Mouse (Mus musculus): ENCODE results near the gene Klk4. TPM values are rescaled to one million over a fixed set of nuclear protein-coding genes. Genes with fewer than 3 reads are reported as not detected.

Klk4 gene
- total and polyA plus RNA-seq, 2 experiments from 2014 or later, result 0.71 to 1.1 TPM

GRCm38 (mm10) chr7:43928521-43928920, 47.6 kb downstream of the Klk4 start:
- WGBS, result 50% methylated on average over 4 of the region's 4 CpGs
- H3K36me3 ChIP-seq (ENCODE audit: insufficient read depth), result no peaks in the 10 kb centered on the region
- no peak for ATAC-seq

GRCm38 (mm10) chr7:43932337-43932736, 51.4 kb downstream of the Klk4 start:
- no peak for TF ChIP-seq CTCF (IDR thresholded peaks at IDR 0.05; ENCODE audit: low read depth)
- no peaks in the 10 kb centered on the region for H3K36me3 ChIP-seq (ENCODE audit: insufficient read depth)
- no peaks in the 10 kb centered on the region for H3K9me3 ChIP-seq (ENCODE audit: low read length)
- no peak overlapping the region for H3K27ac ChIP-seq (ENCODE audit: low read depth, low read length)
- H3K4me2 ChIP-seq (ENCODE audit: low read depth), result no peak overlapping the region
- DNase-seq (no peak), ATAC-seq (no peak)
- 71% methylated on average over 4 of the region's 4 CpGs for WGBS
- H3K4me3 ChIP-seq (ENCODE audit: low read depth, low read length), result no peak overlapping the region
- no peak overlapping the region for H3K9ac ChIP-seq
- H3K4me1 ChIP-seq (ENCODE audit: insufficient read depth), result no peaks in the 10 kb centered on the region
- H3K27me3 ChIP-seq (ENCODE audit: insufficient read depth, low read length), result no peaks in the 10 kb centered on the region

More at GRCm38 (mm10) chr7:43928521-43928920, 47.6 kb downstream of the Klk4 start:
- Histone ChIP-seq H3K9me3 (ENCODE audit: low read length) (no peaks in the 10 kb centered on the region), H3K9ac (no peak overlapping the region), H3K4me3 (ENCODE audit: low read depth, low read length) (no peak overlapping the region), H3K27me3 (ENCODE audit: insufficient read depth, low read length) (no peaks in the 10 kb centered on the region), H3K27ac (ENCODE audit: low read depth, low read length) (no peak overlapping the region), H3K4me1 (ENCODE audit: insufficient read depth) (no peaks in the 10 kb centered on the region), H3K4me2 (ENCODE audit: low read depth) (no peak overlapping the region)
- TF ChIP-seq CTCF (IDR thresholded peaks at IDR 0.05; ENCODE audit: low read depth), result peak; percentile 33
- DNase-seq, result no peak

DNA sequence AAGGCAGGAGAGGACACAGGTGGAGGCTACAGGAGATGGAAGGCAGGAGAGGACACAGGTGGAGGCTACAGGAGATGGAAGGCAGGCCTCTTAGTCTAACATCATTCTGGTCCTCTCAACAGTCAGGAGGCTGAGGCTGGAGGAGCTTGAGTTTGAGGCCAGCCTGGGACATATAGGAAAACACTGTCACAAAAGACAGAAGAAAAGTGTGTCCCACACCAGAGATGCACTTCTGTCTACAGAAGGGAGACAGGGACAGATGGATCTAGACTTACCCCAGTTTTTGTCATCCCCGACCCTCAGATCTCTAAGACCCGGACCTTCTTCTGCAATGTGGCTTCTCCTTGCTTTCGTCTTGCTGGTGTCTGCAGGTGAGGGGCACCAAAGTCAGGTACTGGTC, 52.5 kb downstream of the Klk4 start, which contains the start of gene Klk15:
Klk15 (plus strand) TSS at position 301 of the 400 bp plus-strand sequence.
- 92% methylated on average over 3 of the region's 3 CpGs for WGBS
- no peak for ATAC-seq
- H3K27ac ChIP-seq (ENCODE audit: low read depth, low read length), result no peak within 1 kb of the TSS

DNA sequence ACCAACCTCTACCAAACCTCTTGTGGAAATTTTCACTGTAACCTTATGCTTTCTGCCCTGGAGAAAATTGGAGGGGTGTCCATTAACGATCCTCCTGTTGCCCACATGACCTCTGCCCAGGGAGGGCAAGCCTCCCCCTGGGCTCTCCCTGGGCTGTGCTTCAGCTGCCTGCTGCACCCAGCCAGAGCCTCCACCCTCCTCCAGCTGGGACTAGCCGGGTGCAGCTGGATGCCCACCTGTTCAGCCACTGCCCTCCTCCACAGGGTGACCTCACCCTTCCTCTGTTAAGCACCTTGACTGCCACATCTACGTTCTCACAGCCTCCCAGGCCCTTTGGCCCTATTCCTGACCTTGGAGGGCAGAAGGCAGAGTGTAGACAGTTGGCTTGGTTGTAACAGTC, 53.8 kb downstream of the Klk4 start:
- Histone ChIP-seq H3K27me3 (ENCODE audit: insufficient read depth, low read length) (no peaks in the 10 kb centered on the region), H3K27ac (ENCODE audit: low read depth, low read length) (no peak overlapping the region), H3K9ac (no peak overlapping the region), H3K4me1 (ENCODE audit: insufficient read depth) (no peaks in the 10 kb centered on the region), H3K4me2 (ENCODE audit: low read depth) (no peak overlapping the region), H3K36me3 (ENCODE audit: insufficient read depth) (no peaks in the 10 kb centered on the region), H3K4me3 (ENCODE audit: low read depth, low read length) (no peak overlapping the region), H3K9me3 (ENCODE audit: low read length) (no peaks in the 10 kb centered on the region)
- no peak for TF ChIP-seq CTCF (IDR thresholded peaks at IDR 0.05; ENCODE audit: low read depth)
- 69% methylated on average over 3 of the region's 3 CpGs for WGBS
- ATAC-seq (no peak), DNase-seq (no peak)

More for the DNA sequence above, 52.5 kb downstream of the Klk4 start, which contains the start of gene Klk15:
- no peaks in the 10 kb centered on the region for H3K4me1 ChIP-seq (ENCODE audit: insufficient read depth)
- no peak within 1 kb of the TSS for H3K4me3 ChIP-seq (ENCODE audit: low read depth, low read length)
- H3K4me2 ChIP-seq (ENCODE audit: low read depth), result no peak within 1 kb of the TSS
- no peak within 1 kb of the TSS for H3K9ac ChIP-seq
- DNase-seq, result no peak
- H3K9me3 ChIP-seq (ENCODE audit: low read length), result no peaks in the 10 kb centered on the region
- TF ChIP-seq CTCF (IDR thresholded peaks at IDR 0.05; ENCODE audit: low read depth), result no peak
- no peaks in the 10 kb centered on the region for H3K27me3 ChIP-seq (ENCODE audit: insufficient read depth, low read length)
- H3K36me3 ChIP-seq (ENCODE audit: insufficient read depth), result no peaks in the 10 kb centered on the region

Other genes starting within 250 kb of the Klk4 start
- 0.15 TPM in 1 of 2 replicates, not detected in the other for gene Ceacam18, start 246.5 kb upstream of the Klk4 start, total RNA-seq (2014; rRNA removed)
- gene Ceacam18, start 246.5 kb upstream of the Klk4 start, polyA plus RNA-seq (2015; fragmentation: Nextera tagmentation; extraction: Ambion mirVana), result not detected in 2 replicates
- 1.2 TPM in 1 of 2 replicates, not detected in the other for gene Siglece, start 221.0 kb upstream of the Klk4 start, total RNA-seq (2014; rRNA removed)
- gene Siglece, start 221.0 kb upstream of the Klk4 start, polyA plus RNA-seq (2015; fragmentation: Nextera tagmentation; extraction: Ambion mirVana), result 0.31 and 0.64 TPM in 2 replicates
- gene Ctu1, start 209.1 kb upstream of the Klk4 start, total RNA-seq (2014; rRNA removed), result 36.9 and 40.3 TPM in 2 replicates
- 22.5 and 22.9 TPM in 2 replicates for gene Ctu1, start 209.1 kb upstream of the Klk4 start, polyA plus RNA-seq (2015; fragmentation: Nextera tagmentation; extraction: Ambion mirVana)
- gene Klk14, start 190.7 kb upstream of the Klk4 start, total RNA-seq (2014; rRNA removed), result not detected in 2 replicates
- gene Klk14, start 190.7 kb upstream of the Klk4 start, polyA plus RNA-seq (2015; fragmentation: Nextera tagmentation; extraction: Ambion mirVana), result not detected in 2 replicates
- gene Klk13, start 168.6 kb upstream of the Klk4 start, total RNA-seq (2014; rRNA removed), result not detected in 2 replicates
- 0.11 TPM in 1 of 2 replicates, not detected in the other for gene Klk13, start 168.6 kb upstream of the Klk4 start, polyA plus RNA-seq (2015; fragmentation: Nextera tagmentation; extraction: Ambion mirVana)
- not detected in 2 replicates for gene Klk12, start 112.3 kb upstream of the Klk4 start, total RNA-seq (2014; rRNA removed)
- gene Klk12, start 112.3 kb upstream of the Klk4 start, polyA plus RNA-seq (2015; fragmentation: Nextera tagmentation; extraction: Ambion mirVana), result not detected in 2 replicates
- gene Klk11, start 106.6 kb upstream of the Klk4 start, total RNA-seq (2014; rRNA removed), result not detected in 2 replicates
- gene Klk11, start 106.6 kb upstream of the Klk4 start, polyA plus RNA-seq (2015; fragmentation: Nextera tagmentation; extraction: Ambion mirVana), result 0.15 TPM in 1 of 2 replicates, not detected in the other
- 0.23 TPM in 1 of 2 replicates, not detected in the other for gene Klk10, start 100.1 kb upstream of the Klk4 start, total RNA-seq (2014; rRNA removed)
- 0.18 and 0.30 TPM in 2 replicates for gene Klk10, start 100.1 kb upstream of the Klk4 start, polyA plus RNA-seq (2015; fragmentation: Nextera tagmentation; extraction: Ambion mirVana)
- gene Klk9, start 89.3 kb upstream of the Klk4 start, total RNA-seq (2014; rRNA removed), result not detected in 2 replicates
- gene Klk9, start 89.3 kb upstream of the Klk4 start, polyA plus RNA-seq (2015; fragmentation: Nextera tagmentation; extraction: Ambion mirVana), result not detected in 2 replicates
- gene Klk8, start 83.6 kb upstream of the Klk4 start, total RNA-seq (2014; rRNA removed), result 8.4 and 13.4 TPM in 2 replicates
- gene Klk8, start 83.6 kb upstream of the Klk4 start, polyA plus RNA-seq (2015; fragmentation: Nextera tagmentation; extraction: Ambion mirVana), result 10.4 TPM in 2 replicates
- not detected in 2 replicates for gene Klk7, start 69.9 kb upstream of the Klk4 start, total RNA-seq (2014; rRNA removed)
- 0.08 and 0.18 TPM in 2 replicates for gene Klk7, start 69.9 kb upstream of the Klk4 start, polyA plus RNA-seq (2015; fragmentation: Nextera tagmentation; extraction: Ambion mirVana)
- not detected in 2 replicates for gene Klk6, start 56.7 kb upstream of the Klk4 start, total RNA-seq (2014; rRNA removed)
- not detected in 2 replicates for gene Klk6, start 56.7 kb upstream of the Klk4 start, polyA plus RNA-seq (2015; fragmentation: Nextera tagmentation; extraction: Ambion mirVana)
- gene Klk5, start 39.2 kb upstream of the Klk4 start, total RNA-seq (2014; rRNA removed), result not detected in 2 replicates
- gene Klk5, start 39.2 kb upstream of the Klk4 start, polyA plus RNA-seq (2015; fragmentation: Nextera tagmentation; extraction: Ambion mirVana), result not detected in 2 replicates
- gene Klk15, start 52.6 kb downstream of the Klk4 start, total RNA-seq (2014; rRNA removed), result not detected in 2 replicates
- gene Klk15, start 52.6 kb downstream of the Klk4 start, polyA plus RNA-seq (2015; fragmentation: Nextera tagmentation; extraction: Ambion mirVana), result not detected in 2 replicates
- not detected in 2 replicates for gene Klk1b8, start 69.5 kb downstream of the Klk4 start, total RNA-seq (2014; rRNA removed)
- not detected in 2 replicates for gene Klk1b8, start 69.5 kb downstream of the Klk4 start, polyA plus RNA-seq (2015; fragmentation: Nextera tagmentation; extraction: Ambion mirVana)
- gene Klk1b1, start 85.6 kb downstream of the Klk4 start, total RNA-seq (2014; rRNA removed), result not detected in 2 replicates
- not detected in 2 replicates for gene Klk1b1, start 85.6 kb downstream of the Klk4 start, polyA plus RNA-seq (2015; fragmentation: Nextera tagmentation; extraction: Ambion mirVana)
- gene Klk1b9, start 94.9 kb downstream of the Klk4 start, total RNA-seq (2014; rRNA removed), result not detected in 2 replicates
- gene Klk1b9, start 94.9 kb downstream of the Klk4 start, polyA plus RNA-seq (2015; fragmentation: Nextera tagmentation; extraction: Ambion mirVana), result not detected in 2 replicates
- not detected in 2 replicates for gene Klk1b11, start 114.7 kb downstream of the Klk4 start, total RNA-seq (2014; rRNA removed)
- gene Klk1b11, start 114.7 kb downstream of the Klk4 start, polyA plus RNA-seq (2015; fragmentation: Nextera tagmentation; extraction: Ambion mirVana), result not detected in 2 replicates
- not detected in 2 replicates for gene Klk1b26, start 131.0 kb downstream of the Klk4 start, total RNA-seq (2014; rRNA removed)
- not detected in 2 replicates for gene Klk1b26, start 131.0 kb downstream of the Klk4 start, polyA plus RNA-seq (2015; fragmentation: Nextera tagmentation; extraction: Ambion mirVana)
- not detected in 2 replicates for gene Klk1b27, start 171.1 kb downstream of the Klk4 start, total RNA-seq (2014; rRNA removed)
- not detected in 2 replicates for gene Klk1b27, start 171.1 kb downstream of the Klk4 start, polyA plus RNA-seq (2015; fragmentation: Nextera tagmentation; extraction: Ambion mirVana)
- gene Klk1b21, start 221.2 kb downstream of the Klk4 start, total RNA-seq (2014; rRNA removed), result not detected in 2 replicates
- gene Klk1b21, start 221.2 kb downstream of the Klk4 start, polyA plus RNA-seq (2015; fragmentation: Nextera tagmentation; extraction: Ambion mirVana), result not detected in 2 replicates
- gene Klk1b22, start 231.5 kb downstream of the Klk4 start, total RNA-seq (2014; rRNA removed), result not detected in 2 replicates
- gene Klk1b22, start 231.5 kb downstream of the Klk4 start, polyA plus RNA-seq (2015; fragmentation: Nextera tagmentation; extraction: Ambion mirVana), result not detected in 2 replicates

All from forebrain, postnatal 0 days (tissue).